Mouse (Mus musculus) kidney, embryonic 15.5 days (tissue): ENCODE data around the gene Larp1. TPM values are rescaled to one million over a fixed set of nuclear protein-coding genes. Genes with fewer than 3 reads are reported as not detected.
A peak's percentile ranks its signal among the peaks of the same experiment; 100 is the strongest.

Experiments
- ATAC-seq: fragments of 200-750 bp; cut with Nextera tagmentation; replicated peaks from 2 replicates; pipeline ENCODE4 v1.8.0; 2017; ENCODE audit warnings: moderate TSS enrichment; ENCODE audit not compliant: low FRiP score
- H3K27ac ChIP-seq: fragments of 300-500 bp; sonication (generic); 2 replicates; pipeline ENCODE4 v1.5.1; 2015; ENCODE audit warnings: mild to moderate bottlenecking, inconsistent platforms
- H3K27me3 ChIP-seq: fragments of 300-500 bp; sonication (generic); 2 replicates; pipeline ENCODE4 v1.6.1; 2015; ENCODE audit warnings: inconsistent platforms
- H3K36me3 ChIP-seq: fragments of 300-500 bp; sonication (generic); 2 replicates; pipeline ENCODE4 v1.6.1; 2015; ENCODE audit warnings: inconsistent platforms
- H3K4me1 ChIP-seq: fragments of 300-500 bp; sonication (generic); 2 replicates; pipeline ENCODE4 v1.6.1; 2015; ENCODE audit warnings: inconsistent platforms
- H3K4me2 ChIP-seq: fragments of 300-500 bp; sonication (generic); 2 replicates; pipeline ENCODE4 v1.6.1; 2015; ENCODE audit warnings: moderate library complexity, mild to moderate bottlenecking, inconsistent platforms
- H3K4me3 ChIP-seq: fragments of 300-500 bp; sonication (generic); replicated peaks from 2 replicates; pipeline ENCODE4 v1.5.1; 2015; ENCODE audit warnings: mild to moderate bottlenecking, inconsistent platforms
- H3K9ac ChIP-seq: fragments of 300-500 bp; sonication (generic); 2 replicates; pipeline ENCODE4 v1.6.1; 2015; ENCODE audit warnings: mild to moderate bottlenecking, inconsistent platforms
- H3K9me3 ChIP-seq: fragments of 300-500 bp; sonication (generic); replicated peaks from 2 replicates; pipeline ENCODE4 v1.6.1; 2016; ENCODE audit warnings: inconsistent platforms
- WGBS: fragments of 180-500 bp; shearing (Covaris S2); methylation state at CpG from one replicate; pipeline ENCODE4 v1.1.7; 2015; ENCODE audit warnings: mixed read lengths; 5-methylcytosine and 5-hydroxymethylcytosine counted together
- polyA plus RNA-seq: library from polyadenylated mRNA; unstranded; fragments of >200 nt; fragmentation: Nextera tagmentation; extraction: Ambion mirVana; gene quantifications from 2 replicates; pipeline ENCODE4 v1.2.1, GENCODE M21; 2015

Larp1 gene
- polyA plus RNA-seq = 17.7 and 19.3 TPM in 2 replicates

DNA sequence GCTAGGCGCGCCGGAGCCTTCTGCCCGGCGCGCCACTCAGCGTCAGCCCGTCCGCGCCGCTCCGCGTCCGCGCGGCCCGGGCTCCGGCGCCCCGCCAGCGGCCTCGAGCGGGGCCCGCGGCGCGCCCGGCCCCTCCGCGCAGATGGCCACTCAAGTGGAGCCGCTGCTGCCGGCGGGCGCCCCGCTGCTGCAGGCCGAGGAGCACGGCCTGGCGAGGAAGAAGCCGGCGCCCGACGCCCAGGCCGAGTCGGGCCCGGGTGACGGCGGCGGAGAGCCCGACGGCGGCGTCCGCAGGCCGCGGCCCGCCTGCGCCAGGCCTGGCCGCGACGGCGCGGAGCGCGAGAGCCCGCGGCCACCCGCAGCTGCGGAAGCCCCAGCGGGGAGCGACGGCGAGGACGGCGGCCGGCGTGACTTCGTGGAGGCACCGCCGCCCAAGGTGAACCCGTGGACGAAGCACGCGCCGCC is at the start of gene Larp1:
Gene Larp1 (plus strand): TSS at position 14 of the 465 bp plus-strand sequence.
- 0% methylated on average over 80 of the region's 84 CpGs for WGBS
- H3K36me3 ChIP-seq = no peaks in the 10 kb centered on the region
- peak within 1 kb of the TSS; percentile 92 for H3K27ac ChIP-seq
- H3K4me2 ChIP-seq = peak within 1 kb of the TSS; percentile 86
- H3K27me3 ChIP-seq = no peaks in the 10 kb centered on the region
- peak; percentile 78 for ATAC-seq
- peak within 1 kb of the TSS; percentile 95 for H3K9ac ChIP-seq
- peaks cover 36% of the 10 kb centered on the region for H3K4me1 ChIP-seq
- H3K4me3 ChIP-seq = peak within 1 kb of the TSS; percentile 98
- no peaks in the 10 kb centered on the region for H3K9me3 ChIP-seq

DNA sequence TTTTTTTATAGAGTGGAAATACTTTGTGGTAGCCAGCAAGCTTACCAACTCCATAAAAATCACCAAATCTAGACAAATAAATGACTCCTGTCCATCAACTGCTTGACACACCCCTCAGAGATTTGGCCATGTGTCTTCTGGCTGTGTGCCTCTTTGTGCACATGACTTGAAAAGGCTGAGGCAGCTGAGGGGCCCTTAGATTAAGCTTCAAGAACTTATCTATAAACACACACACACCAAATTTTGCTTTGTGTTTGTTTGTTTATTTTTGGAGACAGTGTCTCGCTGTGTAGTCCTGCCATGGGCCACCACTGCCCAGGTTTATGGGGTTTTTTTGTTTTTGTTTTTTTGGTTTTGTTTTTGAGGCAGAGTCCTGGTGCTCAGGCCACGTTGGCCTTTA is 48.9 kb upstream of the Larp1 start:
- H3K9ac ChIP-seq = no peak overlapping the region
- no peaks in the 10 kb centered on the region for H3K36me3 ChIP-seq
- H3K27me3 ChIP-seq = no peaks in the 10 kb centered on the region; the same call in 1 of the 2 replicates
- ATAC-seq = no peak
- H3K9me3 ChIP-seq = no peaks in the 10 kb centered on the region
- H3K4me3 ChIP-seq = no peak overlapping the region
- peaks cover 10% of the 10 kb centered on the region; the same call in 1 of the 2 replicates for H3K4me1 ChIP-seq
- H3K4me2 ChIP-seq = no peak overlapping the region
- H3K27ac ChIP-seq = no peak overlapping the region
- 72% methylated on average over 2 of the region's 2 CpGs for WGBS

GRCm38 (mm10) chr11:57962382-57963285 is 46.2 kb upstream of the Larp1 start:
- H3K4me3 ChIP-seq = peak overlapping the region; percentile 57
- peak overlapping the region; percentile 51 for H3K9ac ChIP-seq
- peak overlapping the region; percentile 72 for H3K4me2 ChIP-seq
- no peaks in the 10 kb centered on the region; the same call in 1 of the 2 replicates for H3K27me3 ChIP-seq
- H3K9me3 ChIP-seq = no peaks in the 10 kb centered on the region
- H3K27ac ChIP-seq = peak overlapping the region; percentile 63
- no peaks in the 10 kb centered on the region for H3K36me3 ChIP-seq
- 1% methylated on average over 40 of the region's 40 CpGs for WGBS
- peak; percentile 94 for ATAC-seq
- peaks cover 10% of the 10 kb centered on the region; the same call in 1 of the 2 replicates for H3K4me1 ChIP-seq

DNA sequence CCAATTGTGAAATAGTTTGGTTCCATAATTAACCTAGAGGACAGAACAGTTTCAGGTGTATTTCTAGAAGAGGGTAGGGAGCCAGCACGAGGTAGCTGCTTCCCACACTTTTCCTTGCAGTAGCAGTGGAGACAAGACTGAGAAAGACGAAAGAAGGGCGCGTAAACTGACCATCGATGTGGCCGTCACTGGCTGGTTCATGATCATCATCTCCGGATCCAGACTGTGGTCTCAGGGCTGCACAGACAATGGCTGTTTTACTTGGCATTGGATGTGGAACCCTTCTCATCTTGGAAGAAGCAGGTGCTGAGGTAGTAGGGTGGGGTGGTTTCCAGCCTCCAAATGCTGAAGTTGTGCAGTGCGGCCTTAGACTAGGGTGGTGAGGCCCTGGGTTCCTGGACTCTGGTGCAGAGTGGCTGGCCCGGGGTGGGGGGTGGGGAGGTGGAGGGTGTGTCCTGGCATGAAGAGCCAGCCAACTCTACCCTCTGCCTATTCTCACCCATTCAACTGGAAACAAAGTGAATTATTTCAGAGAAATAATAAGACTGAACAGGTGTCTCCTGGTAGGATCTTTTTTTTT is 45.5 kb upstream of the Larp1 start:
- Histone ChIP-seq H3K9me3 (no peaks in the 10 kb centered on the region), H3K4me2 (peak overlapping the region; percentile 72), H3K4me1 (peaks cover 10% of the 10 kb centered on the region; the same call in 1 of the 2 replicates), H3K27ac (no peak overlapping the region), H3K36me3 (no peaks in the 10 kb centered on the region), H3K27me3 (no peaks in the 10 kb centered on the region; the same call in 1 of the 2 replicates), H3K4me3 (peak overlapping the region; percentile 57), H3K9ac (peak overlapping the region; percentile 51; the same call in 1 of the 2 replicates)
- no peak for ATAC-seq
- WGBS = 36% methylated on average over 9 of the region's 9 CpGs

- Histone ChIP-seq H3K27me3 (no peaks in the 10 kb centered on the region; the same call in 1 of the 2 replicates), H3K9me3 (no peaks in the 10 kb centered on the region), H3K4me1 (peaks cover 15% of the 10 kb centered on the region), H3K27ac (no peak overlapping the region), H3K4me3 (no peak overlapping the region), H3K36me3 (no peaks in the 10 kb centered on the region), H3K9ac (no peak overlapping the region), H3K4me2 (no peak overlapping the region)
- ATAC-seq = no peak
- 82% methylated on average over 7 of the region's 7 CpGs for WGBS
Observed at GRCm38 (mm10) chr11:57966630-57967029, 42.2 kb upstream of the Larp1 start.

- Histone ChIP-seq H3K27ac (no peak overlapping the region), H3K27me3 (no peaks in the 10 kb centered on the region; the same call in 1 of the 2 replicates), H3K4me1 (peaks cover 7% of the 10 kb centered on the region), H3K4me2 (no peak overlapping the region), H3K9me3 (no peaks in the 10 kb centered on the region), H3K4me3 (no peak overlapping the region), H3K9ac (no peak overlapping the region), H3K36me3 (no peaks in the 10 kb centered on the region)
- 77% methylated on average over 5 of the region's 5 CpGs for WGBS
- ATAC-seq = no peak
Observed at GRCm38 (mm10) chr11:57968301-57968700, 40.6 kb upstream of the Larp1 start.

GRCm38 (mm10) chr11:57970541-57970940 is 38.3 kb upstream of the Larp1 start:
- peak overlapping the region; percentile 32; the same call in 1 of the 2 replicates for H3K27ac ChIP-seq
- peaks cover 5% of the 10 kb centered on the region; the same call in 1 of the 2 replicates for H3K4me1 ChIP-seq
- H3K4me3 ChIP-seq = no peak overlapping the region
- no peak for ATAC-seq
- H3K36me3 ChIP-seq = no peaks in the 10 kb centered on the region
- no peak overlapping the region for H3K9ac ChIP-seq
- no peaks in the 10 kb centered on the region for H3K27me3 ChIP-seq
- no peak overlapping the region for H3K4me2 ChIP-seq
- 31% methylated on average over 5 of the region's 5 CpGs for WGBS
- no peaks in the 10 kb centered on the region for H3K9me3 ChIP-seq

GRCm38 (mm10) chr11:57973001-57973912 is 35.6 kb upstream of the Larp1 start:
- Histone ChIP-seq H3K9me3 (no peaks in the 10 kb centered on the region), H3K9ac (no peak overlapping the region), H3K4me2 (no peak overlapping the region), H3K27ac (no peak overlapping the region), H3K36me3 (no peaks in the 10 kb centered on the region), H3K4me1 (peaks cover 5% of the 10 kb centered on the region; the same call in 1 of the 2 replicates), H3K27me3 (no peaks in the 10 kb centered on the region), H3K4me3 (no peak overlapping the region)
- no peak for ATAC-seq
- WGBS = 74% methylated on average over 13 of the region's 13 CpGs

DNA sequence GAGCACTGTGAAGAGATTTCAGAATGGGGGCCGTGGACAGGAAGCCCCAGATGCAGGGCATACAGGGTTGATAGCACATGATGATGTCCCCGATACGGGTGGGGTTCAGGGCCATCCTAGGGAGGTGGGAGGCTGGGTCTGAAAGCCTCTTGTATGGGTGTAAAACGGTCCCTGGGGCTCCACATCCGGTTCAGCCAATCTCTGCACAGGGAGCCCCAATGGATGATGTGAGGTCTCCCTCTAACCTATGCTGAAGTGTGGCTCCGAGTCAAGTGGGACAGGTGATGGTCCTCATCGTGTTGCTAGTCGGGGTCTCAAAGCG is 35.0 kb upstream of the Larp1 start:
- Histone ChIP-seq H3K27ac (no peak overlapping the region), H3K4me2 (no peak overlapping the region), H3K36me3 (no peaks in the 10 kb centered on the region), H3K9ac (no peak overlapping the region), H3K4me1 (peaks cover 5% of the 10 kb centered on the region; the same call in 1 of the 2 replicates), H3K27me3 (no peaks in the 10 kb centered on the region), H3K4me3 (no peak overlapping the region), H3K9me3 (no peaks in the 10 kb centered on the region)
- WGBS = 79% methylated on average over 9 of the region's 9 CpGs
- ATAC-seq = no peak

GRCm38 (mm10) chr11:57975876-57976275 is 33.0 kb upstream of the Larp1 start:
- Histone ChIP-seq H3K27me3 (no peaks in the 10 kb centered on the region), H3K4me1 (peaks cover 9% of the 10 kb centered on the region; the same call in 1 of the 2 replicates), H3K27ac (no peak overlapping the region), H3K4me2 (no peak overlapping the region), H3K9me3 (no peaks in the 10 kb centered on the region), H3K9ac (no peak overlapping the region), H3K4me3 (no peak overlapping the region), H3K36me3 (no peaks in the 10 kb centered on the region)
- ATAC-seq = no peak

- Histone ChIP-seq H3K4me1 (peaks cover 13% of the 10 kb centered on the region; the same call in 1 of the 2 replicates), H3K4me2 (no peak overlapping the region), H3K27me3 (no peaks in the 10 kb centered on the region), H3K4me3 (no peak overlapping the region), H3K36me3 (no peaks in the 10 kb centered on the region), H3K27ac (no peak overlapping the region), H3K9me3 (no peaks in the 10 kb centered on the region), H3K9ac (no peak overlapping the region)
- 83% methylated on average over 1 of the region's 1 CpGs for WGBS
- no peak for ATAC-seq
Observed at GRCm38 (mm10) chr11:57977681-57978080, 31.2 kb upstream of the Larp1 start.
